Comparison of ENCODE assay signal across 17 mouse cellular contexts in genomic region chr17:52479327-52480086, GRCm38 (mm10).
A peak's percentile ranks its signal among the peaks of the same experiment; 100 is the strongest.
DNase-seq lines count a peak whose midpoint lies in the region; ATAC-seq lines count a peak whose summit lies in the region.
"Had no signal": no experiment of that assay in that cellular context is flagged by ENCODE, and none has a peak within 500 bp of the region (broad histone marks: within the 10 kb centered on the region; RNA-seq: fewer than 3 reads in every experiment).

No protein-coding gene starts in this region.

- no peak overlapping the region for H3K9ac ChIP-seq in forebrain, embryonic 14.5 days (ENCODE audit: low read length)
- no peak overlapping the region for H3K9ac ChIP-seq in midbrain, embryonic 11.5 days (ENCODE audit: low read length)
- no peak overlapping the region for H3K9ac ChIP-seq in neural tube, embryonic 15.5 days (replicated peaks)
- H3K9ac ChIP-seq: limb, embryonic 12.5 days; liver, embryonic 13.5 days had no signal

- no peak overlapping the region for H3K4me3 ChIP-seq in forebrain, embryonic 14.5 days (ENCODE audit: low read depth, low read length)
- H3K4me3 ChIP-seq in midbrain, embryonic 11.5 days (ENCODE audit: low read depth, low read length): no peak overlapping the region
- H3K4me3 ChIP-seq in neural tube, embryonic 15.5 days (replicated peaks): no peak overlapping the region
- H3K4me3 ChIP-seq: erythroblast, embryonic 14.5 days; heart, embryonic 10.5 days; limb, embryonic 12.5 days; liver, embryonic 13.5 days; myocyte had no signal

- H3K4me1 ChIP-seq in forebrain, embryonic 14.5 days (ENCODE audit: control insufficient read depth, insufficient read depth, low read length): no peaks in the 10 kb centered on the region
- peaks cover 6% of the 10 kb centered on the region; the same call in 1 of the 2 replicates for H3K4me1 ChIP-seq in midbrain, embryonic 11.5 days (ENCODE audit: control insufficient read depth, insufficient read depth, low read length)
- no peaks in the 10 kb centered on the region for H3K4me1 ChIP-seq in neural tube, embryonic 15.5 days
- H3K4me1 ChIP-seq: heart, embryonic 10.5 days; limb, embryonic 12.5 days; liver, embryonic 13.5 days had no signal

- no peak overlapping the region for H3K4me2 ChIP-seq in forebrain, embryonic 14.5 days (ENCODE audit: low read length)
- H3K4me2 ChIP-seq in midbrain, embryonic 11.5 days: no peak overlapping the region
- H3K4me2 ChIP-seq in neural tube, embryonic 15.5 days: no peak overlapping the region
- H3K4me2 ChIP-seq: limb, embryonic 12.5 days; liver, embryonic 13.5 days had no signal

- H3K27me3 ChIP-seq in forebrain, embryonic 14.5 days (replicated peaks; ENCODE audit: control insufficient read depth, insufficient read depth, low read length): no peaks in the 10 kb centered on the region
- no peaks in the 10 kb centered on the region for H3K27me3 ChIP-seq in midbrain, embryonic 11.5 days (ENCODE audit: control insufficient read depth, insufficient read depth, low read length)
- H3K27me3 ChIP-seq in neural tube, embryonic 15.5 days (replicated peaks): no peaks in the 10 kb centered on the region
- H3K27me3 ChIP-seq: limb, embryonic 12.5 days; liver, embryonic 13.5 days had no signal

- H3K36me3 ChIP-seq in forebrain, embryonic 14.5 days (ENCODE audit: control insufficient read depth, insufficient read depth, low read length): no peaks in the 10 kb centered on the region
- no peaks in the 10 kb centered on the region for H3K36me3 ChIP-seq in midbrain, embryonic 11.5 days (ENCODE audit: control insufficient read depth, insufficient read depth, low read length)
- no peaks in the 10 kb centered on the region for H3K36me3 ChIP-seq in neural tube, embryonic 15.5 days
- H3K36me3 ChIP-seq: heart, embryonic 10.5 days; limb, embryonic 12.5 days; liver, embryonic 13.5 days had no signal

- WGBS in forebrain, embryonic 14.5 days: 59% methylated on average over 7 of the region's 7 CpGs
- 36% methylated on average over 7 of the region's 7 CpGs for WGBS in midbrain, embryonic 11.5 days
- WGBS in neural tube, embryonic 15.5 days: 47% methylated on average over 7 of the region's 7 CpGs

- no peak overlapping the region for H3K27ac ChIP-seq in forebrain, embryonic 14.5 days (ENCODE audit: low read depth, low read length)
- peak overlapping the region; percentile 7; the same call in 1 of the 2 replicates for H3K27ac ChIP-seq in midbrain, embryonic 11.5 days (ENCODE audit: low read depth, low read length)
- H3K27ac ChIP-seq in neural tube, embryonic 15.5 days (replicated peaks): no peak overlapping the region
- H3K27ac ChIP-seq: heart, embryonic 10.5 days; kidney, postnatal 0 days; limb, embryonic 12.5 days; liver, embryonic 13.5 days had no signal

- H3K9me3 ChIP-seq in forebrain, embryonic 14.5 days (replicated peaks; ENCODE audit: control insufficient read depth, low read length): no peaks in the 10 kb centered on the region
- H3K9me3 ChIP-seq in midbrain, embryonic 11.5 days (ENCODE audit: control insufficient read depth, low read length): no peaks in the 10 kb centered on the region
- H3K9me3 ChIP-seq in neural tube, embryonic 15.5 days (replicated peaks): no peaks in the 10 kb centered on the region
- H3K9me3 ChIP-seq: heart, embryonic 10.5 days; limb, embryonic 12.5 days; liver, embryonic 13.5 days had no signal

- peak; percentile 29 for DNase-seq in kidney, adult 9 months
- DNase-seq in kidney, postnatal 25 days: no peak
- DNase-seq in forebrain, embryonic 14.5 days (ENCODE audit: low spot score): peak; percentile 5
- DNase-seq in midbrain, embryonic 11.5 days (ENCODE audit: low spot score, missing footprints): peak; percentile 87
- DNase-seq in cerebellum, postnatal 10 days: no peak
- DNase-seq in adrenal gland, postnatal 4 days (ENCODE audit: low spot score in 2 of 2): no peak
- DNase-seq: cerebellum, postnatal 14 days; gastrocnemius, postnatal 36 days; heart, postnatal 10 days; liver, embryonic 13.5 days; thymus, postnatal 36 days had no signal

- no peak for ATAC-seq in forebrain, embryonic 14.5 days
- peak; percentile 87 for ATAC-seq in midbrain, embryonic 11.5 days (ENCODE audit: low FRiP score)
- ATAC-seq in neural tube, embryonic 15.5 days (ENCODE audit: low FRiP score): peak; percentile 47; the same call in 1 of the 2 replicates

Comparison
In these comparisons a context has a peak if more than half of its experiments do, and no peak if none do; other contexts are left out.
1. DNase-seq: peak in kidney, adult 9 months (single experiment), forebrain, embryonic 14.5 days (single experiment) and midbrain, embryonic 11.5 days (single experiment); none in kidney, postnatal 25 days (0 of 2), cerebellum, postnatal 10 days (0 of 2) and adrenal gland, postnatal 4 days (0 of 2).